Mouse (Mus musculus) spleen, postnatal 0 days (tissue): ENCODE data around the gene Inhbc. TPM values are rescaled to one million over a fixed set of nuclear protein-coding genes. Genes with fewer than 3 reads are reported as not detected.

Experiments used
- polyA plus RNA-seq: library from polyadenylated mRNA; unstranded; fragments of >200 nt; fragmentation: Nextera tagmentation; extraction: Ambion mirVana; gene quantifications from 2 replicates; pipeline ENCODE4 v1.2.1, GENCODE M21; 2015

Inhbc gene
- polyA plus RNA-seq = not detected in 2 replicates

DNA sequence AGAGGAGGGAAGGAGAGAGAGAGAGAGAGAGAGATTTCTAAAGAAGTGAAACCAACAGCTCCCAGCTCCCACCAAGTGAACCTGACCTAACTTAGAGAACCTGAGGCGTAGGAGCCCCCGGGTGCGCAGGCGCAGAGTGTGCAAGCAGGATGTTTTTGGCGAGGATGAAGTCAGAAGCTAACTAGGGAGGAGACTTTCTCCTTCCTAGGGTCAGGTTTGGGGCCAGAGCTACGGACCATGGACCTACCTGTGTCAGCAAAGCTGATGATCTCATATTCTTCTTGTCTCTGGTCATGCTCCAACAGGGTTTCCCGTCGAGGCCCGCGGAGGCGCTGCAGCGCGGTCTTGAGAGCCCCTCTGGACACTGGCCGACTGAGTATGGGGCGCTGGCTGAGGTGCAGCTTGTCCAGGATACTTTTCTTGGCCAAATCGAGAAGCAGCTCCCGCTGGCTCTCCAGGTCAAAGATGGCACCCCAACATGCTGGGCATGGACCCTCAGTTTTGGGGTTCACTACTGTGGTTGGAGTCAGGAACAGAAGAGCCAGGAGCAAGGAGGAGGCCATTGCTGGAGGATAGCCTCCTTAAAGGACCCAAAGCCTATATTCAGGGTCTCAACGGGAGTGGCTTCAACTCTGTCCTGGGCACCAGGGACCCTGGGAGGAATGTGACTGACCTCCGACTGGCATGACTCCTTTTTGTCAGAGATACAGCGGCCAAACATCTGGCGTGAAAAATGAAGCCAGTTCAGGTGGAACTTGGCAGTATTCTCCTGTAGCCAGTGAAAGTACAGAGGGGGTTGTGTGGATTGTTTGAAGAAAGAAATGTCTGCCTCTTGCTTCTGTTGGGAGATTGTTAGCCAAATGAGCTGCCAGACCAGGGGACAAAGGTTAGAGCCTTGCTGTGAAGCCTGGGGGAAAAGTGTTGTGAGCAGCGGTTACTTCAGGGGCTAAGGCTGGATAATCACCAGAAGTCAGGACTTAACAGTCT, at the start of gene Inhbc:
Gene Inhbc, minus strand, starts transcription at position 598 of the 987 bp plus-strand sequence.

GRCm38 (mm10) chr10:127380251-127380691, 10.0 kb upstream of the Inhbc start, which contains the start of gene R3hdm2:
Gene R3hdm2, plus strand, starts transcription at chr10:127380327.

GRCm38 (mm10) chr10:127353909-127354895, 16.0 kb downstream of the Inhbc start, which contains the start of gene Inhbe:
Gene Inhbe, minus strand, starts transcription at chr10:127354411.

DNA sequence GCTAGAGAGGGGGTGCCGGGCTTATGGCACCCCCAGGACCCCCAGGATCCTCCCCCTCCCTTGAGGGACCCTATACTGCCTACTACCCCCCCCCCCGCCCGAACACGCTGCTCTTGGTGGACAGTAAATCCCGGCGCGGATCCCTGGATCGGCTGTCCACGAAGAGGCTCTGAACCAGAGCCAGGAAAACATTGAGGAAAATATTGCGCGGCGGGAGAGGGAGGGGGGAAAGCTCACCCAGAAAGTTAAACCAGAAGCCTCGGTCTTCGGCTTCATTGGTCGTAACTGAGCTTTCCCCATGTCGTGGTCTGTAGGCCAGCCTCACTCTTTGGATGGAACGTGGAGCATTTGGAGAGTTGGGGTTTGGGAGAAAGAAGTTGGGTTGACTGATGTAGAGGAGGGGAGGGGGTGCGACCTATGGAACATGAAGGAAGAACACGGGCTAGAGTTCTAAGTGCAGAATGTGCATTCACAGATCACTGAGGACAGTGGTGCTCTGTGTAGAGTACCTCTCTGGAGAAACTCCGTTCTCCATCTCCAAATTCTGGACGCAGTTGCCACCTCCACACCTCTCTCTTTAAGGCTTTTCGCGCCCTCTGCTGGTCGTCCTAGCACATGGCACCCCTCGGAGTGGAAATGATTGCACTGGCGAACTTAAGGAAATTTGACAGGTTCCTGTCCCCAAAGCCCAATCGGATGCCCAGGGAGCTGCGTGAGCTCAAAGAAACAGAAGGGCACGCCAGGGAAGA, 28.2 kb downstream of the Inhbc start, which contains the start of gene Gli1:
Gene Gli1, minus strand, starts transcription at position 84 of the 749 bp plus-strand sequence.

DNA sequence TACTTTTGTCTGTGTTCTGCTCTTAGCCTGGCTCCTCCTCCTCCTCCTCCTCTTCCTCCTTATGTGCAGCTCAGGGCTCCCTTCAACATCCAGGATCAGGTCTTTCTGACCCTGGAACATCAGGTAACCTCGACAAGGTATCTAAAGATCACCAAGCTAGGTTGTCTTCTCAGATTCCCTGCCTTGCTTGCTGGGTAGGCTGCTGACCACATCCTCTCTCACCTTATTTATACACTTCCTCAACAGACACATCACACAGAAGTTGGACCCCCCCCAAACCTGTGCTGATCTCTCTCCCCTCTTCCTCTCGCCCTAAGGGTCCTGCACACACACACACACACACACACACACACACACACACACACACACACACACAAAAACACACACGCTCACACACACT, 48.6 kb downstream of the Inhbc start, which contains the start of gene Arhgap9:
Gene Arhgap9, plus strand, starts transcription at position 344 of the 400 bp plus-strand sequence.

GRCm38 (mm10) chr10:127311476-127312355, 58.5 kb downstream of the Inhbc start, which contains the start of gene Mars:
Gene Mars, minus strand, starts transcription at chr10:127311786.

Other genes with a start within 250 kb of the Inhbc start
- 47.0 and 54.4 TPM in 2 replicates for gene Os9, start 249.3 kb downstream of the Inhbc start, polyA plus RNA-seq
- gene B4galnt1, start 205.2 kb downstream of the Inhbc start, polyA plus RNA-seq = 22.9 and 24.8 TPM in 2 replicates
- gene Slc26a10, start 189.8 kb downstream of the Inhbc start, polyA plus RNA-seq = 1.5 and 1.6 TPM in 2 replicates
- gene Arhgef25, start 180.3 kb downstream of the Inhbc start, polyA plus RNA-seq = 13.1 and 17.5 TPM in 2 replicates
- 36.1 and 42.7 TPM in 2 replicates for gene Dtx3, start 174.7 kb downstream of the Inhbc start, polyA plus RNA-seq
- 41.4 and 44.1 TPM in 2 replicates for gene Pip4k2c, start 158.8 kb downstream of the Inhbc start, polyA plus RNA-seq
- 0.06 and 0.15 TPM in 2 replicates for gene Kif5a, start 107.1 kb downstream of the Inhbc start, polyA plus RNA-seq
- gene Dctn2, start 104.1 kb downstream of the Inhbc start, polyA plus RNA-seq = 94.5 and 104 TPM in 2 replicates
- 11.7 and 14.1 TPM in 2 replicates for gene Mbd6, start 81.4 kb downstream of the Inhbc start, polyA plus RNA-seq
- 79.4 and 88.0 TPM in 2 replicates for gene Mars, start 58.6 kb downstream of the Inhbc start, polyA plus RNA-seq
- gene Arhgap9, start 48.5 kb downstream of the Inhbc start, polyA plus RNA-seq = 38.7 and 46.0 TPM in 2 replicates
- 0.66 and 1.1 TPM in 2 replicates for gene Gli1, start 28.5 kb downstream of the Inhbc start, polyA plus RNA-seq
- not detected in 2 replicates for gene Inhbe, start 16.0 kb downstream of the Inhbc start, polyA plus RNA-seq
- 14.1 and 16.8 TPM in 2 replicates for gene R3hdm2, start 9.9 kb upstream of the Inhbc start, polyA plus RNA-seq
- gene Stac3, start 131.3 kb upstream of the Inhbc start, polyA plus RNA-seq = 0.12 and 0.49 TPM in 2 replicates
- 22.4 and 25.0 TPM in 2 replicates for gene Ndufa4l2, start 144.5 kb upstream of the Inhbc start, polyA plus RNA-seq
- gene Shmt2, start 152.0 kb upstream of the Inhbc start, polyA plus RNA-seq = 80.6 and 92.9 TPM in 2 replicates
- gene Nxph4, start 164.1 kb upstream of the Inhbc start, polyA plus RNA-seq = 0.12 TPM in 1 of 2 replicates, not detected in the other